Mouse (Mus musculus): ENCODE measurements around the gene Chrna5.

The Chrna5 gene

DNA sequence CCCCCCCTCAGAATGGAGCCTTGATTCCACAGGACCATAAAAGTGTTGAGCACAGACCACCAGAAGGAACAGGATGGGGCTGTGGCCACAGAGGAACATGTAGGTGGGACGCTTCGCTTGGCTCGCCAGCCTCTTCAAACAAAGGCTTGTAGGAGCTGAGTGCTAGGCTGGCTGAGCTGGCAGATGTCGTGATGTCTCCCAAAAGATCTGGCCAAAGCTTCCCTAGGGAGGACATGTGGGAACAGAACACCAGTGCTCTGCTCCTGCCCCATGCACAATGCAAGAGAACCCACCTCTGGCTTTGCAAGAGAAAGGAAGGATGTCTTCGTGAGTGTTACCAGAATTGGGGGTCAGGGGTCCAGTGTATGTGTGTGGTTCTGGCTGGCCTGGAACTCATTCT lies 42.6 kb downstream of the Chrna5 start:
- in situ Hi-C loops (cut with MboI; ENCODE audit: low sequenced_read_pairs), result loop anchor here (10.0 kb wide), 1 partner anchor 81 kb away; no protein-coding TSS in a partner anchor

DNA sequence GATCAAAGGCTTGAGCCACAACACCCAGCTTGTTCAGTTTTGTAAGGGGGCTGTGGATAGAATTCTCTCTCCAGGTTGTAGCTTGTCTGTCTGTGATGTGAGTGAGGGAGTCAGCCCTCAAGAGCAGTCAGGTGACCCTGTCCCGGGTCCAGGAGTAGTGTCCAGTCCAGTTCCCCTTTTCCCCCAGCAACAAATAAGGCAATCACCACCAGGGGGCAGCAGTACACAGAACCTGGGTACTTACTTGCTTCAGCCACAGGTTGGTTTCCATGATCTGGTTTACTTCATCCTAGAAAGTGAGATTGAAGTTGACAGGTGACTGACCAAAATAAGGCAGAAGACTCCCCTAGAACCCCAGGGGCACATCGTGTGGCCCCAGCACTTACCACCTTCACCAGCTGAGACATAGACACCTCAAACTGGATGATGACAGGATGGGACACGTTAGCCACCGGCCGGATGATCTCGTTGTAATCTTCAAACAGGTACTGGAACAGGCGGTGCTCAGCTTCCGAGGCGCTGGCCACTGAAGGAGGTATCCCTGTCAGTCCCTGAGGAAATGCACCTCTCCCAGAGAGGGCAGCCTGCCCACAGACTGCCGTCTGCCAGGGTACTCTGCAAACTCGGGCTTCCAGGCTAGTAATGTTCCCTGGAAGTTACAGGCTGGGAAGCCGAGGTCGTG lies 43.4 kb downstream of the Chrna5 start:
- in situ Hi-C loops (cut with MboI; ENCODE audit: low sequenced_read_pairs), result loop anchor here (10.0 kb wide), 1 partner anchor 81 kb away; no protein-coding TSS in a partner anchor

GRCm38 (mm10) chr9:55025534-55026274 lies 45.0 kb downstream of the Chrna5 start:
- in situ Hi-C loops (cut with MboI; ENCODE audit: low sequenced_read_pairs), result loop anchor here (10.0 kb wide), 1 partner anchor 79 kb away; no protein-coding TSS in a partner anchor

DNA sequence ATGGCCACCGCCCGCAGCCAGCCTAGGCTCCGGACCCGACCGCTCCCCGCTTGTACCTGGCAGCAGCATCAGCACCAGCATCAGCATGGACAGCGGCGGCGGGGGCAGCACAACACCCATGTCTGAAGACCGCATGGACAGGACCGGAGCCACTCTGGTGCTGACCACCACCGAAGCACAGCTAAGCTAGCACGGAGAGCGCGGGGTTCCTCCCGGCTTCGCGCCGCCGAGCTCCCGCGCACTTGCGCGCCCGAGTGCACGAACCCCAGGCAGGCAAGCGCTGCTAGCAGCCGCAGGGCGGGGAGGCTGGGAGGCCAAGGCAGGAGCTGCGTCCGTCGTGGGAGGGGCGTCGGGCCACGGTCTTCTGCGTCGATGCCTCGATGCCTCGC lies 45.6 kb downstream of the Chrna5 start, which contains the start of gene Chrna3:
TSS of gene Chrna3 (minus strand) at position 288 of the 389 bp plus-strand sequence.
- in situ Hi-C loops (cut with MboI; ENCODE audit: low sequenced_read_pairs), result loop anchor here (10.0 kb wide), 1 partner anchor 79 kb away; no protein-coding TSS in a partner anchor

GRCm38 (mm10) chr9:55031435-55032167 lies 50.9 kb downstream of the Chrna5 start:
- in situ Hi-C loops (cut with MboI; ENCODE audit: low sequenced_read_pairs), result no loop called here

- in situ Hi-C loops (cut with MboI; ENCODE audit: low sequenced_read_pairs), result no loop called here
These were observed 58.3 kb downstream of the Chrna5 start for GRCm38 (mm10) chr9:55038948-55039347.

DNA sequence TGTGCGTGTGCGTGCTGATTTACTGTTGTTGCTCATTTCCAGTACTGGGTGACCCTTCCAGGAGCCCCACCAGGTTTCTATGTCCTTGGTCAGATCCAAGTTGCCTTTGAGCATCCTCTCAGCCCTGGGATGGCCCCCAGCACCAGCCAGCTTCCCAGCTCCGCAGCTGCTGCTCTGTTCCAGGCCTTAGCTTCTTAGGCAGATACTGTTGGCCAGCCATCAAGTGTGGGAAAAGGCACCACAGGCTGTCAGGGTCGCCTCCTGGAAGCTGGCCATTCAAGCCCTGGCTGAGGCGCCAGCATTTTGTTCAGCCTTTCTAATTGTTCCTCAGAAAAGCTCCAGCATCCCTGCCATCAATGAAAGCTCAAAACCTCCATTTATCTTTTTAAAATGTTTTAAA lies 59.3 kb downstream of the Chrna5 start:
- in situ Hi-C loops (cut with MboI; ENCODE audit: low sequenced_read_pairs), result no loop called here

GRCm38 (mm10) chr9:55041389-55041788 lies 60.7 kb downstream of the Chrna5 start:
- in situ Hi-C loops (cut with MboI; ENCODE audit: low sequenced_read_pairs), result no loop called here

GRCm38 (mm10) chr9:55043688-55044087 lies 63.0 kb downstream of the Chrna5 start:
- in situ Hi-C loops (cut with MboI; ENCODE audit: low sequenced_read_pairs), result no loop called here

- in situ Hi-C loops (cut with MboI; ENCODE audit: low sequenced_read_pairs), result no loop called here
These were observed 64.3 kb downstream of the Chrna5 start for GRCm38 (mm10) chr9:55045001-55045400.

GRCm38 (mm10) chr9:55046764-55047163 lies 66.1 kb downstream of the Chrna5 start:
- in situ Hi-C loops (cut with MboI; ENCODE audit: low sequenced_read_pairs), result no loop called here

GRCm38 (mm10) chr9:55048211-55048880 lies 67.7 kb downstream of the Chrna5 start, which contains the start of gene Chrnb4:
Gene Chrnb4, minus strand, starts transcription at chr9:55048779.
- in situ Hi-C loops (cut with MboI; ENCODE audit: low sequenced_read_pairs), result no loop called here

DNA sequence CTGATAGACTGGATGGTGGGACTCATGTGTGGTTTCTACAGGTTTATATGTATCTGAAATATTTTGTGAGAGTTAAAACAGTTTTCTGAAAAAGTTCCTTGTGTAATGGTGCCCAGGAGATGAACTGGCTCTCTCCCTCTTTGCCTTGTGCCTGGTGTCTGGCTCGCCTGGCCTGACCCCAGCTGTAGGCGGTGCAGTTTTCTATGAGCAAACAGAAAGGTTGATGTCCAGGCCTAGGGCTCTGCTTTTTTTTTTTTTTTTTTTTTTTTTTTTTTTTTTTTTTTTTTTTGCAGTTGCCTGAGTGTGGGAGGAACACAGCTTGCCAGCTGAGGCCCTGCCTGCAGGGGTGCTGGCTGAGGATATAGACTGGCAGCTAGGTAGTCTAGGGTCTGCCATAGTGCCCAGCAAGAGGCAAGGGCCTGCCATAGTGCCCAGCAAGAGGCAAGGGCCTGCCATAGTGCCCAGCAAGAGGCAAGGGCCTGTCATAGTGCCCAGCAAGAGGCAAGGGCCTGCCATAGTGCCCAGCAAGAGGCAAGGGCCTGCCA lies 74.8 kb downstream of the Chrna5 start:
- in situ Hi-C loops (cut with MboI; ENCODE audit: low sequenced_read_pairs), result no loop called here

All from CH12F3 (cell line).